Mouse (Mus musculus): ENCODE data around the gene Dera. TPM values are rescaled to one million over a fixed set of nuclear protein-coding genes. Genes with fewer than 3 reads are reported as not detected.

Gene Dera
- total and polyA plus RNA-seq, 2 experiments from 2014 or later: 12.1 to 17.9 TPM

- no peak overlapping the region for H3K4me2 ChIP-seq (ENCODE audit: low read depth, low read length)
- no peaks in the 10 kb centered on the region for H3K27me3 ChIP-seq (ENCODE audit: insufficient read depth, low read length)
- ATAC-seq (no peak), DNase-seq (ENCODE audit: low spot score) (no peak)
- H3K27ac ChIP-seq: no peak overlapping the region
- H3K36me3 ChIP-seq (ENCODE audit: insufficient read depth, low read length): no peaks in the 10 kb centered on the region
- H3K9ac ChIP-seq (replicated peaks; ENCODE audit: low read length): no peak overlapping the region
- peaks cover 2% of the 10 kb centered on the region; the same call in 1 of the 2 replicates for H3K9me3 ChIP-seq (ENCODE audit: low read length)
- H3K4me3 ChIP-seq (ENCODE audit: low read length): no peak overlapping the region
- no peaks in the 10 kb centered on the region for H3K4me1 ChIP-seq (ENCODE audit: insufficient read depth, low read length)
- TF ChIP-seq CTCF (IDR thresholded peaks at IDR 0.05; ENCODE audit: low read depth): no peak
- 94% methylated on average over 10 of the region's 10 CpGs for WGBS
These were observed 103.2 kb downstream of the Dera start for GRCm38 (mm10) chr6:137857198-137858194.

- Histone ChIP-seq H3K4me2 (ENCODE audit: low read depth, low read length) (no peak overlapping the region), H3K9ac (replicated peaks; ENCODE audit: low read length) (no peak overlapping the region), H3K36me3 (ENCODE audit: insufficient read depth, low read length) (no peaks in the 10 kb centered on the region), H3K27me3 (ENCODE audit: insufficient read depth, low read length) (no peaks in the 10 kb centered on the region), H3K4me1 (ENCODE audit: insufficient read depth, low read length) (no peaks in the 10 kb centered on the region), H3K9me3 (ENCODE audit: low read length) (no peaks in the 10 kb centered on the region), H3K4me3 (ENCODE audit: low read length) (no peak overlapping the region), H3K27ac (no peak overlapping the region)
- ATAC-seq (no peak), DNase-seq (ENCODE audit: low spot score) (no peak)
- no peak for TF ChIP-seq CTCF (IDR thresholded peaks at IDR 0.05; ENCODE audit: low read depth)
- 78% methylated on average over 7 of the region's 7 CpGs for WGBS
These were observed 115.7 kb downstream of the Dera start for GRCm38 (mm10) chr6:137869903-137870580.

GRCm38 (mm10) chr6:137870667-137871066 lies 116.3 kb downstream of the Dera start:
- H3K27ac ChIP-seq: no peak overlapping the region
- H3K4me3 ChIP-seq (ENCODE audit: low read length): no peak overlapping the region
- DNase-seq (ENCODE audit: low spot score): no peak

GRCm38 (mm10) chr6:137872055-137872735 lies 117.8 kb downstream of the Dera start:
- Histone ChIP-seq H3K27ac (no peak overlapping the region), H3K4me2 (ENCODE audit: low read depth, low read length) (peak overlapping the region; percentile 27; the same call in 1 of the 2 replicates), H3K4me3 (ENCODE audit: low read length) (no peak overlapping the region), H3K27me3 (ENCODE audit: insufficient read depth, low read length) (no peaks in the 10 kb centered on the region), H3K4me1 (ENCODE audit: insufficient read depth, low read length) (no peaks in the 10 kb centered on the region), H3K9me3 (ENCODE audit: low read length) (no peaks in the 10 kb centered on the region), H3K9ac (replicated peaks; ENCODE audit: low read length) (no peak overlapping the region), H3K36me3 (ENCODE audit: insufficient read depth, low read length) (no peaks in the 10 kb centered on the region)
- TF ChIP-seq CTCF (IDR thresholded peaks at IDR 0.05; ENCODE audit: low read depth): peak; percentile 74
- ATAC-seq: peak; percentile 70
- DNase-seq (ENCODE audit: low spot score): peak; percentile 69
- 38% methylated on average over 17 of the region's 17 CpGs for WGBS

More at GRCm38 (mm10) chr6:137870667-137871066, 116.3 kb downstream of the Dera start:
- 79% methylated on average over 6 of the region's 6 CpGs for WGBS
- Histone ChIP-seq H3K9ac (replicated peaks; ENCODE audit: low read length) (no peak overlapping the region), H3K27me3 (ENCODE audit: insufficient read depth, low read length) (no peaks in the 10 kb centered on the region), H3K36me3 (ENCODE audit: insufficient read depth, low read length) (no peaks in the 10 kb centered on the region), H3K9me3 (ENCODE audit: low read length) (no peaks in the 10 kb centered on the region), H3K4me1 (ENCODE audit: insufficient read depth, low read length) (no peaks in the 10 kb centered on the region), H3K4me2 (ENCODE audit: low read depth, low read length) (no peak overlapping the region)
- TF ChIP-seq CTCF (IDR thresholded peaks at IDR 0.05; ENCODE audit: low read depth): no peak
- ATAC-seq: no peak

GRCm38 (mm10) chr6:137874471-137875244 lies 120.3 kb downstream of the Dera start:
- Histone ChIP-seq H3K9ac (replicated peaks; ENCODE audit: low read length) (no peak overlapping the region), H3K4me1 (ENCODE audit: insufficient read depth, low read length) (no peaks in the 10 kb centered on the region), H3K27ac (no peak overlapping the region), H3K4me2 (ENCODE audit: low read depth, low read length) (no peak overlapping the region), H3K9me3 (ENCODE audit: low read length) (no peaks in the 10 kb centered on the region), H3K36me3 (ENCODE audit: insufficient read depth, low read length) (no peaks in the 10 kb centered on the region), H3K4me3 (ENCODE audit: low read length) (no peak overlapping the region), H3K27me3 (ENCODE audit: insufficient read depth, low read length) (no peaks in the 10 kb centered on the region)
- TF ChIP-seq CTCF (IDR thresholded peaks at IDR 0.05; ENCODE audit: low read depth): no peak
- WGBS: 82% methylated on average over 8 of the region's 8 CpGs
- DNase-seq (ENCODE audit: low spot score) (no peak), ATAC-seq (no peak)

- no peak overlapping the region for H3K4me2 ChIP-seq (ENCODE audit: low read depth, low read length)
- ATAC-seq: no peak
- H3K9ac ChIP-seq (replicated peaks; ENCODE audit: low read length): no peak overlapping the region
- no peak overlapping the region for H3K27ac ChIP-seq
- no peaks in the 10 kb centered on the region for H3K4me1 ChIP-seq (ENCODE audit: insufficient read depth, low read length)
- no peak overlapping the region for H3K4me3 ChIP-seq (ENCODE audit: low read length)
- no peak for DNase-seq (ENCODE audit: low spot score)
- H3K36me3 ChIP-seq (ENCODE audit: insufficient read depth, low read length): no peaks in the 10 kb centered on the region
- WGBS: 93% methylated on average over 6 of the region's 6 CpGs
- no peaks in the 10 kb centered on the region for H3K27me3 ChIP-seq (ENCODE audit: insufficient read depth, low read length)
- no peak for TF ChIP-seq CTCF (IDR thresholded peaks at IDR 0.05; ENCODE audit: low read depth)
- H3K9me3 ChIP-seq (ENCODE audit: low read length): 0 out of 2 replicates have a peak, but pooled peaks cover 3% of the 10 kb centered on the region
These were observed 131.3 kb downstream of the Dera start for GRCm38 (mm10) chr6:137885644-137886043.
